Mouse (Mus musculus): ENCODE results near the gene Tmx4. TPM values are rescaled to one million over a fixed set of nuclear protein-coding genes. Genes with fewer than 3 reads are reported as not detected.

The Tmx4 gene
- polyA plus RNA-seq, 1 experiment = 64.6 TPM

- Histone ChIP-seq H3K27ac (ENCODE audit: insufficient read depth, low read length) (no peak overlapping the region), H3K4me1 (ENCODE audit: control insufficient read depth, insufficient read depth, low read length) (no peaks in the 10 kb centered on the region), H3K4me3 (ENCODE audit: insufficient read depth, low read length) (no peak overlapping the region)
- TF ChIP-seq POLR2A (IDR thresholded peaks at IDR 0.05; ENCODE audit: extremely low read depth, insufficient read depth, low read length) (no peak), CTCF (IDR thresholded peaks at IDR 0.05; ENCODE audit: extremely low read depth, insufficient read depth, low read length) (no peak)
Observed at GRCm38 (mm10) chr2:134604935-134605334, 39.0 kb downstream of the Tmx4 start.

- no peak overlapping the region for H3K27ac ChIP-seq (ENCODE audit: insufficient read depth, low read length)
- H3K4me1 ChIP-seq (ENCODE audit: control insufficient read depth, insufficient read depth, low read length) = no peaks in the 10 kb centered on the region
- no peak overlapping the region for H3K4me3 ChIP-seq (ENCODE audit: insufficient read depth, low read length)
- no peak for TF ChIP-seq POLR2A (IDR thresholded peaks at IDR 0.05; ENCODE audit: extremely low read depth, insufficient read depth, low read length)
- TF ChIP-seq CTCF (IDR thresholded peaks at IDR 0.05; ENCODE audit: extremely low read depth, insufficient read depth, low read length) = no peak
Observed at GRCm38 (mm10) chr2:134591081-134591694, 52.8 kb downstream of the Tmx4 start.

- Histone ChIP-seq H3K27ac (ENCODE audit: insufficient read depth, low read length) (no peak overlapping the region), H3K4me3 (ENCODE audit: insufficient read depth, low read length) (no peak overlapping the region), H3K4me1 (ENCODE audit: control insufficient read depth, insufficient read depth, low read length) (no peaks in the 10 kb centered on the region)
- TF ChIP-seq POLR2A (IDR thresholded peaks at IDR 0.05; ENCODE audit: extremely low read depth, insufficient read depth, low read length) = no peak
- no peak for TF ChIP-seq CTCF (IDR thresholded peaks at IDR 0.05; ENCODE audit: extremely low read depth, insufficient read depth, low read length)
Observed at GRCm38 (mm10) chr2:134585243-134585642, 58.7 kb downstream of the Tmx4 start.

- no peak overlapping the region for H3K27ac ChIP-seq (ENCODE audit: insufficient read depth, low read length)
- H3K4me3 ChIP-seq (ENCODE audit: insufficient read depth, low read length) = no peak overlapping the region
- no peak for TF ChIP-seq CTCF (IDR thresholded peaks at IDR 0.05; ENCODE audit: extremely low read depth, insufficient read depth, low read length)
- TF ChIP-seq POLR2A (IDR thresholded peaks at IDR 0.05; ENCODE audit: extremely low read depth, insufficient read depth, low read length) = no peak
- no peaks in the 10 kb centered on the region for H3K4me1 ChIP-seq (ENCODE audit: control insufficient read depth, insufficient read depth, low read length)
Observed at GRCm38 (mm10) chr2:134559422-134559821, 84.5 kb downstream of the Tmx4 start.

- H3K4me1 ChIP-seq (ENCODE audit: control insufficient read depth, insufficient read depth, low read length) = no peaks in the 10 kb centered on the region
- H3K27ac ChIP-seq (ENCODE audit: insufficient read depth, low read length) = no peak within 1 kb of the TSS
- TF ChIP-seq CTCF (IDR thresholded peaks at IDR 0.05; ENCODE audit: extremely low read depth, insufficient read depth, low read length) (no peak), POLR2A (IDR thresholded peaks at IDR 0.05; ENCODE audit: extremely low read depth, insufficient read depth, low read length) (no peak)
- H3K4me3 ChIP-seq (ENCODE audit: insufficient read depth, low read length) = no peak within 1 kb of the TSS
Observed at GRCm38 (mm10) chr2:134554221-134554727, 89.7 kb downstream of the Tmx4 start, which contains the start of gene Hao1. TSS of gene Hao1 (minus strand) at chr2:134554368.

GRCm38 (mm10) chr2:134552358-134552757, 91.6 kb downstream of the Tmx4 start:
- H3K4me1 ChIP-seq (ENCODE audit: control insufficient read depth, insufficient read depth, low read length) = no peaks in the 10 kb centered on the region
- no peak overlapping the region for H3K4me3 ChIP-seq (ENCODE audit: insufficient read depth, low read length)
- TF ChIP-seq POLR2A (IDR thresholded peaks at IDR 0.05; ENCODE audit: extremely low read depth, insufficient read depth, low read length) (no peak), CTCF (IDR thresholded peaks at IDR 0.05; ENCODE audit: extremely low read depth, insufficient read depth, low read length) (no peak)
- H3K27ac ChIP-seq (ENCODE audit: insufficient read depth, low read length) = no peak overlapping the region

GRCm38 (mm10) chr2:134549770-134550169, 94.2 kb downstream of the Tmx4 start:
- TF ChIP-seq CTCF (IDR thresholded peaks at IDR 0.05; ENCODE audit: extremely low read depth, insufficient read depth, low read length) = peak; percentile 43; the same call in 1 of the 2 replicates
- no peak for TF ChIP-seq POLR2A (IDR thresholded peaks at IDR 0.05; ENCODE audit: extremely low read depth, insufficient read depth, low read length)
- H3K4me1 ChIP-seq (ENCODE audit: control insufficient read depth, insufficient read depth, low read length) = no peaks in the 10 kb centered on the region
- no peak overlapping the region for H3K27ac ChIP-seq (ENCODE audit: insufficient read depth, low read length)
- no peak overlapping the region for H3K4me3 ChIP-seq (ENCODE audit: insufficient read depth, low read length)

GRCm38 (mm10) chr2:134545116-134545515, 98.8 kb downstream of the Tmx4 start:
- Histone ChIP-seq H3K4me3 (ENCODE audit: insufficient read depth, low read length) (no peak overlapping the region), H3K4me1 (ENCODE audit: control insufficient read depth, insufficient read depth, low read length) (no peaks in the 10 kb centered on the region), H3K27ac (ENCODE audit: insufficient read depth, low read length) (no peak overlapping the region)
- TF ChIP-seq CTCF (IDR thresholded peaks at IDR 0.05; ENCODE audit: extremely low read depth, insufficient read depth, low read length) = no peak
- TF ChIP-seq POLR2A (IDR thresholded peaks at IDR 0.05; ENCODE audit: extremely low read depth, insufficient read depth, low read length) = no peak

- no peak for TF ChIP-seq POLR2A (IDR thresholded peaks at IDR 0.05; ENCODE audit: extremely low read depth, insufficient read depth, low read length)
- no peak for TF ChIP-seq CTCF (IDR thresholded peaks at IDR 0.05; ENCODE audit: extremely low read depth, insufficient read depth, low read length)
- H3K4me3 ChIP-seq (ENCODE audit: insufficient read depth, low read length) = no peak overlapping the region
- no peak overlapping the region for H3K27ac ChIP-seq (ENCODE audit: insufficient read depth, low read length)
- H3K4me1 ChIP-seq (ENCODE audit: control insufficient read depth, insufficient read depth, low read length) = no peaks in the 10 kb centered on the region
Observed at GRCm38 (mm10) chr2:134544321-134545065, 99.5 kb downstream of the Tmx4 start.

Other genes starting within 250 kb of the Tmx4 start
- 0.04 and 0.08 TPM in 2 replicates for gene Hao1, start 89.8 kb downstream of the Tmx4 start, polyA plus RNA-seq (2012; rRNA removed)
- 64.5 and 66.5 TPM in 2 replicates for gene Plcb1, start 141.9 kb upstream of the Tmx4 start, polyA plus RNA-seq (2012; rRNA removed)

All from cortical plate, adult 2 months (tissue).